Mouse (Mus musculus) G1E-ER4 (cell line): ENCODE results near the gene Clec3a. TPM values are rescaled to one million over a fixed set of nuclear protein-coding genes. Genes with fewer than 3 reads are reported as not detected.

Experiments
- GATA1 ChIP-seq: IDR thresholded peaks from one replicate; pipeline ENCODE4 v1.8.0; 2012; ENCODE audit warnings: low read length, inconsistent platforms
- polyA plus RNA-seq: library from polyadenylated mRNA; stranded (reverse); fragments of >175 nt; gene quantifications from 2 replicates; pipeline ENCODE4 v1.2.3, GENCODE M21; 2012

Clec3a gene
- polyA plus RNA-seq, result not detected in 2 replicates

GRCm38 (mm10) chr8:114417786-114418185 lies at the start of gene Clec3a:
Clec3a (plus strand) TSS chr8:114418086.
- no peak for TF ChIP-seq GATA1

GRCm38 (mm10) chr8:114369038-114369976 lies 48.6 kb upstream of the Clec3a start:
- TF ChIP-seq GATA1, result no peak

- TF ChIP-seq GATA1, result no peak
Measured at GRCm38 (mm10) chr8:114374390-114374789, 43.5 kb upstream of the Clec3a start.

- no peak for TF ChIP-seq GATA1
Measured at GRCm38 (mm10) chr8:114384189-114384588, 33.7 kb upstream of the Clec3a start.

- TF ChIP-seq GATA1, result no peak
Measured at GRCm38 (mm10) chr8:114387494-114387893, 30.4 kb upstream of the Clec3a start.

- TF ChIP-seq GATA1, result no peak
Measured at GRCm38 (mm10) chr8:114390465-114391254, 27.2 kb upstream of the Clec3a start.

GRCm38 (mm10) chr8:114398326-114398725 lies 19.6 kb upstream of the Clec3a start:
- TF ChIP-seq GATA1, result no peak

GRCm38 (mm10) chr8:114399273-114399672 lies 18.6 kb upstream of the Clec3a start:
- TF ChIP-seq GATA1, result no peak

GRCm38 (mm10) chr8:114401679-114402078 lies 16.2 kb upstream of the Clec3a start:
- no peak for TF ChIP-seq GATA1

GRCm38 (mm10) chr8:114411421-114411820 lies 6.5 kb upstream of the Clec3a start:
- TF ChIP-seq GATA1, result no peak

- TF ChIP-seq GATA1, result no peak
Measured at GRCm38 (mm10) chr8:114418486-114418885, 600 bp downstream of the Clec3a start.

- TF ChIP-seq GATA1, result no peak
Measured at GRCm38 (mm10) chr8:114418904-114419303, 1.0 kb downstream of the Clec3a start.

GRCm38 (mm10) chr8:114421544-114421943 lies 3.7 kb downstream of the Clec3a start:
- TF ChIP-seq GATA1, result no peak

GRCm38 (mm10) chr8:114438236-114438635 lies 20.4 kb downstream of the Clec3a start:
- no peak for TF ChIP-seq GATA1

- TF ChIP-seq GATA1, result no peak
Measured at GRCm38 (mm10) chr8:114439334-114440204, 21.7 kb downstream of the Clec3a start, which contains the start of gene Wwox. Wwox (plus strand) TSS chr8:114439655.
